Mouse (Mus musculus): ENCODE results near the gene Prf1. TPM values are rescaled to one million over a fixed set of nuclear protein-coding genes. Genes with fewer than 3 reads are reported as not detected.

Gene Prf1
- polyA plus RNA-seq, 1 experiment from 2014 or later, result not detected

DNA sequence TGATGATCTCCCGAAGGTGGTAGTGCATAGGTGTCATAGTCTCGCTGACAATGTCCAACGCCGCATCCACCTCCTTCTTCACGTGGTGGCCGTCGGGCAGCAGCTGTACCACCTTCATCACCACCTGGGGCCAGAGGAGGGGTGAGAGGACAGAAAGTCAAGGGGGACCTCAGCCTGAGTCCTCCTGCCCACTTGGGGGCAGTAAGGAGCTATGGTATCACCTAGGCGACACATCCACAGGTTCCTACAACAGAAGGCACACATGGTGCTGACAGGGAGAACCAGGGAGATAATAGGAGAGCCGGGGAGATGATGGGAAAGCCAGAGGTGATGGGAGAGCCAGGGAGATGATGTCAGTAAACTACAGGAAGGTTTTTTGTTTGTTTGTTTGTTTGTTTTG lies 41.6 kb downstream of the Prf1 start:
- H3K9me3 ChIP-seq (replicated peaks; ENCODE audit: control insufficient read depth, low read length), result no peaks in the 10 kb centered on the region
- H3K4me1 ChIP-seq (ENCODE audit: control insufficient read depth, insufficient read depth, low read length), result no peaks in the 10 kb centered on the region
- no peak overlapping the region for H3K4me2 ChIP-seq (ENCODE audit: low read depth, low read length)
- no peak for ATAC-seq (ENCODE audit: insufficient read depth, low FRiP score)
- 89% methylated on average over 9 of the region's 9 CpGs for WGBS
- H3K4me3 ChIP-seq (replicated peaks; ENCODE audit: low read length), result no peak overlapping the region
- H3K36me3 ChIP-seq (ENCODE audit: control insufficient read depth, insufficient read depth, low read length), result no peaks in the 10 kb centered on the region
- no peak overlapping the region for H3K27ac ChIP-seq (ENCODE audit: low read length)
- H3K9ac ChIP-seq (ENCODE audit: low read length), result no peak overlapping the region
- H3K27me3 ChIP-seq (ENCODE audit: control insufficient read depth, insufficient read depth, low read length), result no peaks in the 10 kb centered on the region

DNA sequence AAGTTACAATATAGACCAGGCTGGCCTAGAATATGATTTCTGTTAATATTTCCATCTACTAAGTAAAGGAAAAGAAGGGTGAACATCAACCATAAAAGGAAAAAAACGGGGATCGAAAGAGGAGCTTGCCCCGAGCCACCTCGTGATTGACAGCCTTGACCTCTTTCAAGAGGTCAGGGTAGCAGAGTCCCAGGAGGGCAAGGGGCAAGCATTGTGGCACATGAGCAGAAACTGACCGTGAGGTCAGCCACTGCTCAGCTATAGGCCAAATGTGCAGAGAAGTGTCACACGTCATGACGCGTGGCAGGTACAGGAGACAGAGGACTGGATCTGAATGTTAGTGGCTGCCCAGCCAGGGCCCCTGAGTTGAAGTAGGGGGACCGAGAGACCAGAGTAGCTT lies 42.6 kb downstream of the Prf1 start:
- no peaks in the 10 kb centered on the region for H3K9me3 ChIP-seq (replicated peaks; ENCODE audit: control insufficient read depth, low read length)
- ATAC-seq (ENCODE audit: insufficient read depth, low FRiP score), result no peak
- no peak overlapping the region for H3K9ac ChIP-seq (ENCODE audit: low read length)
- no peak overlapping the region for H3K4me3 ChIP-seq (replicated peaks; ENCODE audit: low read length)
- WGBS, result 71% methylated on average over 9 of the region's 9 CpGs
- H3K27me3 ChIP-seq (ENCODE audit: control insufficient read depth, insufficient read depth, low read length), result no peaks in the 10 kb centered on the region
- H3K36me3 ChIP-seq (ENCODE audit: control insufficient read depth, insufficient read depth, low read length), result no peaks in the 10 kb centered on the region
- H3K4me1 ChIP-seq (ENCODE audit: control insufficient read depth, insufficient read depth, low read length), result no peaks in the 10 kb centered on the region
- H3K4me2 ChIP-seq (ENCODE audit: low read depth, low read length), result no peak overlapping the region
- H3K27ac ChIP-seq (ENCODE audit: low read length), result no peak overlapping the region

DNA sequence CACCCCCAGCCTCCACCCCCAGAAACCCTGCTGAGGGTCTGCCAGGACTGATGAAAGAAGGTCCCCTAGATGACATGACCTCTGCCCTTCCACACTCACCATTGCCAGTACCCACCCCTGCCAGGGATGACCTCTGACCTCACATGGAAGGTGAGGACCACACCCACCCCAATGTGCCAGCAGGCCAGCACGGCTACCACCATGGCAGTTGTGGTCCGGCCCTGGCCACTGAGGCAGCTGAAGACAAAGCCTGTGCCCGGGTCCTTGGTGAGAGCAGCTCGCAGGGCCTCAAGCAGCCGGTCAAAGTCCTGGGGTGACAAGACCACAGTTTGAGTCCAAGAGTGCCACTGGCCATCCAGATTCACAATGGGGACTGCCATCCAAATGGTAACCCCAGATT lies 43.4 kb downstream of the Prf1 start:
- no peak overlapping the region for H3K27ac ChIP-seq (ENCODE audit: low read length)
- no peak overlapping the region for H3K9ac ChIP-seq (ENCODE audit: low read length)
- no peak overlapping the region for H3K4me2 ChIP-seq (ENCODE audit: low read depth, low read length)
- no peaks in the 10 kb centered on the region for H3K9me3 ChIP-seq (replicated peaks; ENCODE audit: control insufficient read depth, low read length)
- H3K4me3 ChIP-seq (replicated peaks; ENCODE audit: low read length), result no peak overlapping the region
- H3K36me3 ChIP-seq (ENCODE audit: control insufficient read depth, insufficient read depth, low read length), result no peaks in the 10 kb centered on the region
- ATAC-seq (ENCODE audit: insufficient read depth, low FRiP score), result no peak
- peaks cover under 1% of the 10 kb centered on the region; the same call in 1 of the 2 replicates for H3K4me1 ChIP-seq (ENCODE audit: control insufficient read depth, insufficient read depth, low read length)
- 91% methylated on average over 5 of the region's 5 CpGs for WGBS
- H3K27me3 ChIP-seq (ENCODE audit: control insufficient read depth, insufficient read depth, low read length), result no peaks in the 10 kb centered on the region

DNA sequence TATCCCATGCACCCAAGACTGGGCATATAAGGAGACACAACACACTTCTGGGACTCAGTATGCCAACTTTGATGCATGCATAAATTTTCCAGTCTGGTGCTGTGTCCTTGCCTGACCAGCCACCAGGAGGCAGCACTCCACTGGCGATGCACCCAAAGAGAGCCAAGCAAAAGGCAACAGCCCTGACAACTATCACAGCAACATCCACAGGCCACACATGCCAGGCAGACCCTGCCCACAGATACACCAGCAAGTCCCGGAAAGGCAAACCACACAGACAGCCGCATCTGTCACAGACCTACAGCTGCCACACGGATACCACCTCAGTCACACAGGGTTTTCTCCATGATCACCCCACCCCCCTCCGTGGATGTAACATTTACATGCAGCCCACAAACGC lies 43.9 kb downstream of the Prf1 start:
- H3K27ac ChIP-seq (ENCODE audit: low read length), result no peak overlapping the region
- H3K9me3 ChIP-seq (replicated peaks; ENCODE audit: control insufficient read depth, low read length), result no peaks in the 10 kb centered on the region
- ATAC-seq (ENCODE audit: insufficient read depth, low FRiP score), result no peak
- H3K4me3 ChIP-seq (replicated peaks; ENCODE audit: low read length), result no peak overlapping the region
- no peak overlapping the region for H3K4me2 ChIP-seq (ENCODE audit: low read depth, low read length)
- no peaks in the 10 kb centered on the region for H3K36me3 ChIP-seq (ENCODE audit: control insufficient read depth, insufficient read depth, low read length)
- H3K4me1 ChIP-seq (ENCODE audit: control insufficient read depth, insufficient read depth, low read length), result peaks cover 6% of the 10 kb centered on the region; the same call in 1 of the 2 replicates
- WGBS, result 66% methylated on average over 6 of the region's 6 CpGs
- H3K27me3 ChIP-seq (ENCODE audit: control insufficient read depth, insufficient read depth, low read length), result no peaks in the 10 kb centered on the region
- H3K9ac ChIP-seq (ENCODE audit: low read length), result no peak overlapping the region

DNA sequence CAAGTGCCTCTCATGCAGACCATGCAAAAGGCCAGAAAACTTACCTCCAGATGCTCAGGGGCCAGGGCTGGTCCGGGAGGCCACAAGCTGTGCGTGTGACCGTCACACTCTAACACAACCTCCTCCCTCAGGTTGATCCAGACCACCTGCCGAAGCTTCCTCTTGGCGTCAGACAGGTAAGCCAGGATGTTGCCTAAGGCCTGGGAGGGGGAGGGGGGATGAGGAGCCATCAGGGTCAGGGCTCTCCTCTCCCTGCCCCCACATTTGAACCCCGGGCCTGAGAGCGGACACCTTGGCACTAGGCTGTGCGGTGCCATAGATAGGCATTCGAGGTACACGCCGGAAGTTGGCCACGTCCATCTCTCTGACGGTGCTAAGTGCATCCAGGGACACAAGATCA lies 45.1 kb downstream of the Prf1 start:
- H3K4me3 ChIP-seq (replicated peaks; ENCODE audit: low read length), result no peak overlapping the region
- no peak overlapping the region for H3K27ac ChIP-seq (ENCODE audit: low read length)
- no peaks in the 10 kb centered on the region for H3K9me3 ChIP-seq (replicated peaks; ENCODE audit: control insufficient read depth, low read length)
- no peak overlapping the region for H3K4me2 ChIP-seq (ENCODE audit: low read depth, low read length)
- ATAC-seq (ENCODE audit: insufficient read depth, low FRiP score), result no peak
- H3K9ac ChIP-seq (ENCODE audit: low read length), result no peak overlapping the region
- H3K27me3 ChIP-seq (ENCODE audit: control insufficient read depth, insufficient read depth, low read length), result no peaks in the 10 kb centered on the region
- WGBS, result 89% methylated on average over 13 of the region's 13 CpGs
- no peaks in the 10 kb centered on the region for H3K36me3 ChIP-seq (ENCODE audit: control insufficient read depth, insufficient read depth, low read length)
- H3K4me1 ChIP-seq (ENCODE audit: control insufficient read depth, insufficient read depth, low read length), result peaks cover 10% of the 10 kb centered on the region; the same call in 1 of the 2 replicates

DNA sequence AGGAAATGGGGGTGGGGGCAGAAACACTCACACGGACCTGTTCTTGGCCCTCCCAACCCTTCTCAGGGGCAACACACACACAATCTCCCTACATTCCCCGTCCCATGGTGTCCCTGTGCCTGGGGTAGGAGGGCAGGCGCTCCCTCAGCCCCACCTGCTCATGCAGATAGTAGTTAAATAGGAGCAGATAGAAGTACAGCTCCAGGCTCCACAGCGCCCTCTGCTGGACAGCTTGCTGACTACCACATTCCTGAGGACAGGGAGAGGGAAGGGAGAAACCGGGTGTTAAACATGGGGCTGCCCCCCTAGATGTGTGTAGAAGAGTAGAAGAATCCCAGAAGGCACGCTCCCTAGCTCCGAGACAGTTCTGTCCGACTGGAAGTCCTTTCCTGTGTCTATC lies 46.3 kb downstream of the Prf1 start:
- ATAC-seq (ENCODE audit: insufficient read depth, low FRiP score), result no peak
- no peak overlapping the region for H3K9ac ChIP-seq (ENCODE audit: low read length)
- H3K9me3 ChIP-seq (replicated peaks; ENCODE audit: control insufficient read depth, low read length), result no peaks in the 10 kb centered on the region
- no peak overlapping the region for H3K27ac ChIP-seq (ENCODE audit: low read length)
- peaks cover 10% of the 10 kb centered on the region; the same call in 1 of the 2 replicates for H3K4me1 ChIP-seq (ENCODE audit: control insufficient read depth, insufficient read depth, low read length)
- no peaks in the 10 kb centered on the region for H3K36me3 ChIP-seq (ENCODE audit: control insufficient read depth, insufficient read depth, low read length)
- WGBS, result 61% methylated on average over 8 of the region's 8 CpGs
- H3K4me3 ChIP-seq (replicated peaks; ENCODE audit: low read length), result no peak overlapping the region
- no peak overlapping the region for H3K4me2 ChIP-seq (ENCODE audit: low read depth, low read length)
- H3K27me3 ChIP-seq (ENCODE audit: control insufficient read depth, insufficient read depth, low read length), result no peaks in the 10 kb centered on the region

DNA sequence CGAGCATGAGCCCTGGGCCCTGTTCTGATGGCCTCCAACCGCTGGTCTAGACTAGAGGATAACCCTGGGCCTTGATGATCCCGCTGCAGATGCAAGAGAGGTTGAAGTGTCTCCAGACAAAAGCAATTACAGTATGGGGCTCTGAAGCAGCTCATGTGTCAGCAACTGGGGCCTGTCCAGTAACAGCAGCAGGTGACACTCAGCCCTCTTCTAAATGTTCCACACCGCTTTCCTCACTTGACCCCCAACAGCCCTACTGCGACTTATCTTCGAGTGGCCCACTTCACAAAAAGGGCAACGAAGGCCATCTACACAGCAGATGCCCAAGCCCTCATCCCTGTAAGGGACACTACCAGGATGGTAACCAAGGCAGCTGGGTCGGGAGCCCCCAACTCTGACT lies 47.5 kb downstream of the Prf1 start:
- ATAC-seq (ENCODE audit: insufficient read depth, low FRiP score), result no peak
- 78% methylated on average over 8 of the region's 8 CpGs for WGBS
- Histone ChIP-seq H3K4me3 (replicated peaks; ENCODE audit: low read length) (no peak overlapping the region), H3K27me3 (ENCODE audit: control insufficient read depth, insufficient read depth, low read length) (no peaks in the 10 kb centered on the region), H3K4me2 (ENCODE audit: low read depth, low read length) (no peak overlapping the region), H3K9me3 (replicated peaks; ENCODE audit: control insufficient read depth, low read length) (no peaks in the 10 kb centered on the region), H3K36me3 (ENCODE audit: control insufficient read depth, insufficient read depth, low read length) (peaks cover 5% of the 10 kb centered on the region; the same call in 1 of the 2 replicates), H3K4me1 (ENCODE audit: control insufficient read depth, insufficient read depth, low read length) (peaks cover 10% of the 10 kb centered on the region; the same call in 1 of the 2 replicates), H3K9ac (ENCODE audit: low read length) (no peak overlapping the region), H3K27ac (ENCODE audit: low read length) (no peak overlapping the region)

DNA sequence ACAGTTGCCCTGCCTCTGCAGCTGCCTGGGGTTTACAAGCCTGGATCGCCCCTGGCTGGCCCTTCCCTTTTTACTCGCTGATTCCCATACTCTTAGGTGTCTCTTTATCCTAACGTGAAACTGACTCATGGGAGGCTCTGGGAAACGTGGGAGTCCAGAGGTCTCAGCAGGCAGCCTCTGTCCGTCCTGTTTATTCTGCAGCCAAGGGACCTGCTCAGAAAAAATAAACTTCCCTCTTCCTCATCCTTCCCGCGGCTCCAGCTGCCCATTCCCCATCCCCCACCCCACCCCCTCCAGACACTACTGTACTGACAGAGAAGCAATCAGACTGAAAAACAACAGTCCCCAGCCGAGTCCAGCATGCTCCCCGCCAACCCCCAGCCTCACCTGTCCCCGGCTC lies 48.7 kb downstream of the Prf1 start:
- no peaks in the 10 kb centered on the region for H3K27me3 ChIP-seq (ENCODE audit: control insufficient read depth, insufficient read depth, low read length)
- H3K9ac ChIP-seq (ENCODE audit: low read length), result peak overlapping the region; percentile 8; the same call in 1 of the 2 replicates
- 13% methylated on average over 10 of the region's 10 CpGs for WGBS
- peaks cover 10% of the 10 kb centered on the region; the same call in 1 of the 2 replicates for H3K4me1 ChIP-seq (ENCODE audit: control insufficient read depth, insufficient read depth, low read length)
- H3K9me3 ChIP-seq (replicated peaks; ENCODE audit: control insufficient read depth, low read length), result no peaks in the 10 kb centered on the region
- no peak overlapping the region for H3K4me3 ChIP-seq (replicated peaks; ENCODE audit: low read length)
- H3K4me2 ChIP-seq (ENCODE audit: low read depth, low read length), result no peak overlapping the region
- ATAC-seq (ENCODE audit: insufficient read depth, low FRiP score), result peak; percentile 37; the same call in 1 of the 2 replicates
- peaks cover 5% of the 10 kb centered on the region; the same call in 1 of the 2 replicates for H3K36me3 ChIP-seq (ENCODE audit: control insufficient read depth, insufficient read depth, low read length)
- H3K27ac ChIP-seq (ENCODE audit: low read length), result no peak overlapping the region; the same call in 1 of the 2 replicates

DNA sequence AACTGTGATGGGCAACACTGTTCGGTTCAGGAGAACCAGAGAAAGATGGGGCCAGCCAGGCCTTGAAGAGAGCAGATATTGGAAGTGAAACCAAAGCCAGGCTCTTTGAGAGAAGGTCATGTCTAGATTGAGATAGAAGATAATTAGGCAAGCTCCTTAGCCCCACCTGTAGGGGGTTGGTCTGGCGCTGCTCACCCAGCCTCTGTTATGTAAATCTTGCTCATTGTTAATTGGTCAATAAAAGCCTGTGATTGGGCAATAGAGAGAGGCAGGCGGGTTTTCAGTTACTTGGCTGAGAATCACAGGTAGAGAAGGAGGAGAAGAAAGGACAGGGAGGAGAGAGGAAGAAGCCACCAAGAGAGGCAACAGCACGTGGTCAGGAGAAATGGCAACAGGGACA lies 53.6 kb downstream of the Prf1 start:
- no peak overlapping the region for H3K4me2 ChIP-seq (ENCODE audit: low read depth, low read length)
- peaks cover 8% of the 10 kb centered on the region; the same call in 1 of the 2 replicates for H3K4me1 ChIP-seq (ENCODE audit: control insufficient read depth, insufficient read depth, low read length)
- no peak overlapping the region for H3K27ac ChIP-seq (ENCODE audit: low read length)
- peaks cover 5% of the 10 kb centered on the region; the same call in 1 of the 2 replicates for H3K36me3 ChIP-seq (ENCODE audit: control insufficient read depth, insufficient read depth, low read length)
- no peak overlapping the region for H3K4me3 ChIP-seq (replicated peaks; ENCODE audit: low read length)
- H3K9me3 ChIP-seq (replicated peaks; ENCODE audit: control insufficient read depth, low read length), result no peaks in the 10 kb centered on the region
- WGBS, result 75% methylated on average over 4 of the region's 4 CpGs
- H3K27me3 ChIP-seq (ENCODE audit: control insufficient read depth, insufficient read depth, low read length), result no peaks in the 10 kb centered on the region
- no peak overlapping the region for H3K9ac ChIP-seq (ENCODE audit: low read length)
- ATAC-seq (ENCODE audit: insufficient read depth, low FRiP score), result no peak
